Mouse (Mus musculus): ENCODE measurements around the gene Vmn1r139.
"Not testable (repeated sequence)": the region's sequence is repeated elsewhere in the genome, so short reads cannot be mapped to it uniquely, and the experiment has no call there.

Vmn1r139 gene

DNA sequence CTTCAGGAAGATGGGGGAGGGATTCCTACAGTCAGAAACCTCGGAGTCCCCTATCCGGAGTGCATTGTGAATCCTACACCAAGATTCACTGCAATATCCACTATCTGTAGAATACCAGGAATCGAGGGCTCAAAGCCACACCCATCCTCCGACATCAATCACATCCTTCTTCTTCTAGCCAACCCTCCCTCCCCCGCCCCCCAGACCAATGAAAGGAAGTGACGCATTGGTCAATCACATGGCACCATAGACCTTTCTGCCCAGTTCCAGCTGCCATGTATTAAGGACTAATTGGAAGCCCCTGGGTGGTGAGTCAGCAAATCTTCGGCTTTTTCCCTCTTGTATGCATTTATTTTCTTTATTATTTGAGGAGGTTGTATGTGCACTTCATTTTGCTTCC, at the start of gene Vmn1r139:
Vmn1r139 (plus strand) TSS at position 301 of the 400 bp plus-strand sequence.
- not testable (repeated sequence) for DNase-seq

DNA sequence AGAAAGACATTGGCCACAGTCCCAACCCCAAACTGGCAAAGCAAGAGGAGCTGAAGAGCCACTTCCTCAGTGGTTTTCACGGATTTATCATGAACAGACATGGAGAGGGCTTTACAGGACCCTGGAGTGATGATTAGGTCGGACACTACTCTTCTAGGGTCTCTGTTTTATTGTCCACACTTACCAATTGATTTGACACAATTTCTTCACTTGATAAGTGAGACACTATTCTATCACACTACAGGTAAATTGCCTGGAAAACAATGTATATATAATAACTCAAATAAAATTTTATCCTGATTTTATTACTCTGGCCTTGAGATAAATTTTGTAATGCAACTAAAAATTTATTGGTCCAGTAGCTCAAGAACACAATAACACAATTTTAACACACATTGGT, 40.1 kb upstream of the Vmn1r139 start, which contains the start of gene Vmn1r138:
Vmn1r138 (minus strand) TSS at position 101 of the 400 bp plus-strand sequence.
- not testable (repeated sequence) for DNase-seq

DNA sequence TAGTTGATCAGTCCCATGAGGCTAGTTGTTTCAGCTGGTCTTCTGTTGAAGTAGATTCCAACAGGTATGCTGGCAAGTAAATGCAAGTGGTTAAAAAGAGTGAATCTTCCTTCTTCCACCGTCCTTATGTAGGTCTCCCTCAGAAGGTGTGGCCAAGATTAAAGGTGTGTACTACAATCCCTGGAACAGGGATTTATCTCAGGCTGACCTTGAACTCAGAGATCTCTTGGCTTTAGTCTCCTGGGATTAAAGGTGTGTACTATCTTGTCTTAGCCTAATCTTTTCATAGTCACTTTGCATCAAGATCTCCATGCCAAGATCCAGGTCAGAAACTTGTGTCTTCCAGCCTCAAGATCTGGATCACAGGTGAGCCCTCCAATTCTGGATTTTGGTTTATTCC, 12.7 kb upstream of the Vmn1r139 start, which contains the start of gene Gm6176:
Gm6176 (minus strand) TSS at position 101 of the 400 bp plus-strand sequence.
- not testable (repeated sequence) for DNase-seq

DNA sequence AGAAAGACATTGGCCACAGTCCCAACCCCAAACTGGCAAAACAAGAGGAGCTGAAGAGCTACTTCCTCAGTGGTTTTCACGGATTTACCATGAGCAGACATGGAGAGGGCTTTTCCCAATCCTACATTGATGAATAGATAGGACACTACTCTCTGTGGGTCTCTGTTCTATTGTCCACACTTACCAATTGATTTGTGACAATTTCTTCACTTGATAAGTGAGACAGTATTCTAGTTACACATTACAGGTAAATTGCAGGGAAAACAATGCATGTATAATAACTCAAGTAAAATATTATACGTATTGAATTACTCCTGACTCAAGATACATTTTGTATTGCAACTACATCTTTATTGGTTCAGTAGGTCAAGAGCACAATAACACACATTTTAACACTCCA, 49.3 kb downstream of the Vmn1r139 start, which contains the start of gene Gm16451:
Gm16451 (minus strand) TSS at position 101 of the 400 bp plus-strand sequence.
- DNase-seq: not testable (repeated sequence)

DNA sequence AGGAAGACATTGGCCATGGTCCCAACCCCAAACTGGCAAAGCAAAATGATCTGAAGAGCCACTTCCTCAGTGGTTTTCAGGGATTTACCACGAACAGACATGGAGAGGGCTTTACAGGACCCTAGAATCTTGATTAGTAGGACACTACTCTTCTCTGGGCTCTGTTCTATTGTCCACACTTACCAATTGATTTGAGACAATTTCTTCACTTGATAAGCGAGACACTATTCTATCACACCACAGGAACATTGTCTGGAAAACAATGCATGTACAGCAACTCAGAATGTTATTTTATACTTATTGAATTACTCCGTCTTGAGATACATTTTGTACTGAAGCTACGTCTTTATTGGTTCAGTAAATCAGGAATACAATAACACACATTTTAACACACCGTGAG, 65.8 kb downstream of the Vmn1r139 start, which contains the start of gene Gm10666:
Gm10666 (minus strand) TSS at position 101 of the 400 bp plus-strand sequence.
- DNase-seq: not testable (repeated sequence)
